Mouse (Mus musculus) embryonic facial prominence, embryonic 13.5 days (tissue): Measurements from ENCODE around the gene Map3k6. TPM values are rescaled to one million over a fixed set of nuclear protein-coding genes. Genes with fewer than 3 reads are reported as not detected.

ENCODE experiments used
- ATAC-seq: fragments of 200-750 bp; cut with Nextera tagmentation; 2 replicates; pipeline ENCODE4 v1.8.0; 2017; ENCODE audit warnings: low read depth; ENCODE audit not compliant: insufficient number of reproducible peaks, insufficient read depth, low FRiP score, low TSS enrichment
- H3K27ac ChIP-seq: fragments of 300-500 bp; sonication (generic); 2 replicates; pipeline ENCODE4 v1.5.1; 2015; ENCODE audit warnings: moderate library complexity, mild to moderate bottlenecking, inconsistent platforms
- H3K27me3 ChIP-seq: fragments of 300-500 bp; sonication (generic); 2 replicates; pipeline ENCODE4 v1.6.1; 2015; ENCODE audit warnings: mild to moderate bottlenecking, inconsistent platforms
- H3K36me3 ChIP-seq: fragments of 300-500 bp; sonication (generic); 2 replicates; pipeline ENCODE4 v1.6.1; 2015; ENCODE audit warnings: mild to moderate bottlenecking, inconsistent platforms
- H3K4me1 ChIP-seq: fragments of 300-500 bp; sonication (generic); 2 replicates; pipeline ENCODE4 v1.6.1; 2015; ENCODE audit warnings: inconsistent platforms
- H3K4me2 ChIP-seq: fragments of 300-500 bp; sonication (generic); 2 replicates; pipeline ENCODE4 v1.6.1; 2015; ENCODE audit warnings: moderate library complexity, mild to moderate bottlenecking, inconsistent platforms
- H3K4me3 ChIP-seq: fragments of 300-500 bp; sonication (generic); 2 replicates; pipeline ENCODE4 v1.5.1; 2015; ENCODE audit warnings: mild to moderate bottlenecking, inconsistent platforms
- H3K9ac ChIP-seq: fragments of 300-500 bp; sonication (generic); 2 replicates; pipeline ENCODE4 v1.6.1; 2015; ENCODE audit warnings: mild to moderate bottlenecking, inconsistent platforms
- H3K9me3 ChIP-seq: fragments of 300-500 bp; sonication (generic); 2 replicates; pipeline ENCODE4 v1.6.1; 2016; ENCODE audit warnings: inconsistent platforms
- WGBS: fragments of 180-500 bp; shearing (Covaris S2); methylation state at CpG from one replicate; pipeline ENCODE4 v1.1.7; 2015; ENCODE audit warnings: mixed read lengths; 5-methylcytosine and 5-hydroxymethylcytosine counted together
- polyA plus RNA-seq: library from polyadenylated mRNA; unstranded; fragments of >200 nt; fragmentation: Nextera tagmentation; extraction: Ambion mirVana; gene quantifications from 2 replicates; pipeline ENCODE4 v1.2.1, GENCODE M21; 2015

Gene Map3k6
- polyA plus RNA-seq, 1 experiment from 2014 or later, result 4.8 TPM

- no peaks in the 10 kb centered on the region for H3K36me3 ChIP-seq
- H3K27me3 ChIP-seq, result peaks cover 62% of the 10 kb centered on the region
- under 1% methylated on average over 78 of the region's 78 CpGs for WGBS
Observed at GRCm38 (mm10) chr4:133240934-133241908, 603 bp downstream of the Map3k6 start.

GRCm38 (mm10) chr4:133241910-133242309, 1.3 kb downstream of the Map3k6 start:
- H3K36me3 ChIP-seq, result no peaks in the 10 kb centered on the region
- peak overlapping the region; percentile 67 for H3K4me3 ChIP-seq
- H3K27ac ChIP-seq, result no peak overlapping the region
- H3K9ac ChIP-seq, result 0 out of 2 replicates have a peak overlapping the region, but pooled peaks have one; percentile 16
- 32% methylated on average over 11 of the region's 11 CpGs for WGBS
- no peaks in the 10 kb centered on the region for H3K9me3 ChIP-seq
- peaks cover 10% of the 10 kb centered on the region for H3K4me1 ChIP-seq
- H3K4me2 ChIP-seq, result peak overlapping the region; percentile 95
- no peak for ATAC-seq
- H3K27me3 ChIP-seq, result peaks cover 69% of the 10 kb centered on the region

More at GRCm38 (mm10) chr4:133240934-133241908, 603 bp downstream of the Map3k6 start:
- Histone ChIP-seq H3K9ac (peak overlapping the region; percentile 79), H3K27ac (peak overlapping the region; percentile 48; the same call in 1 of the 2 replicates), H3K4me2 (peak overlapping the region; percentile 95), H3K4me3 (peak overlapping the region; percentile 67), H3K4me1 (peaks cover 10% of the 10 kb centered on the region), H3K9me3 (no peaks in the 10 kb centered on the region)
- peak; percentile 91 for ATAC-seq

GRCm38 (mm10) chr4:133242710-133243109, 2.1 kb downstream of the Map3k6 start:
- H3K27me3 ChIP-seq, result peaks cover 77% of the 10 kb centered on the region

GRCm38 (mm10) chr4:133243538-133243937, 2.9 kb downstream of the Map3k6 start:
- H3K9me3 ChIP-seq, result no peaks in the 10 kb centered on the region
- H3K4me3 ChIP-seq, result no peak overlapping the region
- H3K4me2 ChIP-seq, result no peak overlapping the region
- ATAC-seq, result no peak
- H3K27ac ChIP-seq, result no peak overlapping the region
- no peak overlapping the region for H3K9ac ChIP-seq
- H3K36me3 ChIP-seq, result no peaks in the 10 kb centered on the region
- peaks cover 85% of the 10 kb centered on the region for H3K27me3 ChIP-seq
- peaks cover 10% of the 10 kb centered on the region for H3K4me1 ChIP-seq
- 38% methylated on average over 13 of the region's 13 CpGs for WGBS

More at GRCm38 (mm10) chr4:133242710-133243109, 2.1 kb downstream of the Map3k6 start:
- Histone ChIP-seq H3K27ac (no peak overlapping the region), H3K36me3 (no peaks in the 10 kb centered on the region), H3K4me3 (no peak overlapping the region), H3K9ac (no peak overlapping the region), H3K4me2 (no peak overlapping the region), H3K9me3 (no peaks in the 10 kb centered on the region), H3K4me1 (peaks cover 10% of the 10 kb centered on the region)
- WGBS, result 56% methylated on average over 9 of the region's 9 CpGs
- ATAC-seq, result no peak

GRCm38 (mm10) chr4:133244289-133244688, 3.7 kb downstream of the Map3k6 start:
- Histone ChIP-seq H3K4me1 (peaks cover 10% of the 10 kb centered on the region), H3K27me3 (peaks cover 84% of the 10 kb centered on the region), H3K27ac (no peak overlapping the region), H3K9me3 (no peaks in the 10 kb centered on the region), H3K36me3 (no peaks in the 10 kb centered on the region), H3K4me2 (no peak overlapping the region), H3K9ac (no peak overlapping the region), H3K4me3 (no peak overlapping the region)
- ATAC-seq, result no peak
- 80% methylated on average over 1 of the region's 1 CpGs for WGBS

- 30% methylated on average over 15 of the region's 15 CpGs for WGBS
- Histone ChIP-seq H3K27me3 (peaks cover 94% of the 10 kb centered on the region), H3K4me1 (peaks cover 14% of the 10 kb centered on the region), H3K4me3 (no peak overlapping the region), H3K9me3 (no peaks in the 10 kb centered on the region), H3K9ac (0 out of 2 replicates have a peak overlapping the region, but pooled peaks have one; percentile 12), H3K36me3 (no peaks in the 10 kb centered on the region), H3K27ac (no peak overlapping the region), H3K4me2 (no peak overlapping the region)
- ATAC-seq, result no peak
Observed at GRCm38 (mm10) chr4:133247072-133247471, 6.5 kb downstream of the Map3k6 start.

GRCm38 (mm10) chr4:133247806-133248449, 7.3 kb downstream of the Map3k6 start:
- H3K27ac ChIP-seq, result no peak overlapping the region

GRCm38 (mm10) chr4:133250609-133251008, 10.0 kb downstream of the Map3k6 start:
- peaks cover 14% of the 10 kb centered on the region for H3K4me1 ChIP-seq
- WGBS, result under 1% methylated on average over 22 of the region's 22 CpGs
- no peaks in the 10 kb centered on the region for H3K36me3 ChIP-seq
- peak overlapping the region; percentile 61 for H3K9ac ChIP-seq
- ATAC-seq, result no peak
- H3K4me3 ChIP-seq, result peak overlapping the region; percentile 41
- peaks cover 91% of the 10 kb centered on the region for H3K27me3 ChIP-seq
- no peaks in the 10 kb centered on the region for H3K9me3 ChIP-seq
- peak overlapping the region; percentile 64 for H3K4me2 ChIP-seq
- H3K27ac ChIP-seq, result no peak overlapping the region

More at GRCm38 (mm10) chr4:133247806-133248449, 7.3 kb downstream of the Map3k6 start:
- Histone ChIP-seq H3K4me3 (no peak overlapping the region), H3K4me1 (peaks cover 14% of the 10 kb centered on the region), H3K4me2 (no peak overlapping the region), H3K9ac (no peak overlapping the region), H3K27me3 (peaks cover 94% of the 10 kb centered on the region), H3K9me3 (no peaks in the 10 kb centered on the region), H3K36me3 (no peaks in the 10 kb centered on the region)
- no peak for ATAC-seq
- WGBS, result 72% methylated on average over 13 of the region's 13 CpGs

GRCm38 (mm10) chr4:133251214-133251613, 10.6 kb downstream of the Map3k6 start:
- Histone ChIP-seq H3K9me3 (no peaks in the 10 kb centered on the region), H3K4me1 (peaks cover 14% of the 10 kb centered on the region), H3K36me3 (no peaks in the 10 kb centered on the region), H3K27me3 (peaks cover 91% of the 10 kb centered on the region), H3K9ac (peak overlapping the region; percentile 61), H3K4me2 (peak overlapping the region; percentile 64), H3K27ac (no peak overlapping the region), H3K4me3 (peak overlapping the region; percentile 41)
- WGBS, result 1% methylated on average over 31 of the region's 31 CpGs
- no peak for ATAC-seq

- WGBS, result 25% methylated on average over 4 of the region's 4 CpGs
Observed at GRCm38 (mm10) chr4:133252089-133252488, 11.5 kb downstream of the Map3k6 start.

GRCm38 (mm10) chr4:133253412-133253811, 12.8 kb downstream of the Map3k6 start:
- Histone ChIP-seq H3K27ac (no peak overlapping the region), H3K4me1 (peaks cover 20% of the 10 kb centered on the region), H3K9ac (no peak overlapping the region), H3K4me3 (no peak overlapping the region), H3K9me3 (no peaks in the 10 kb centered on the region), H3K4me2 (no peak overlapping the region), H3K36me3 (no peaks in the 10 kb centered on the region), H3K27me3 (peaks cover 87% of the 10 kb centered on the region)
- whole genome bisulfite sequencing, result 83% methylated on average over 12 of the region's 12 CpGs
- no peak for ATAC-seq

More at GRCm38 (mm10) chr4:133252089-133252488, 11.5 kb downstream of the Map3k6 start:
- no peak overlapping the region for H3K27ac ChIP-seq
- H3K9ac ChIP-seq, result 0 out of 2 replicates have a peak overlapping the region, but pooled peaks have one; percentile 11
- peak overlapping the region; percentile 64 for H3K4me2 ChIP-seq
- H3K27me3 ChIP-seq, result peaks cover 91% of the 10 kb centered on the region
- ATAC-seq, result no peak
- H3K9me3 ChIP-seq, result no peaks in the 10 kb centered on the region
- H3K36me3 ChIP-seq, result no peaks in the 10 kb centered on the region
- peaks cover 20% of the 10 kb centered on the region for H3K4me1 ChIP-seq
- H3K4me3 ChIP-seq, result no peak overlapping the region
